Mouse (Mus musculus): ENCODE data around the gene Gsg1l.

Gene Gsg1l

DNA sequence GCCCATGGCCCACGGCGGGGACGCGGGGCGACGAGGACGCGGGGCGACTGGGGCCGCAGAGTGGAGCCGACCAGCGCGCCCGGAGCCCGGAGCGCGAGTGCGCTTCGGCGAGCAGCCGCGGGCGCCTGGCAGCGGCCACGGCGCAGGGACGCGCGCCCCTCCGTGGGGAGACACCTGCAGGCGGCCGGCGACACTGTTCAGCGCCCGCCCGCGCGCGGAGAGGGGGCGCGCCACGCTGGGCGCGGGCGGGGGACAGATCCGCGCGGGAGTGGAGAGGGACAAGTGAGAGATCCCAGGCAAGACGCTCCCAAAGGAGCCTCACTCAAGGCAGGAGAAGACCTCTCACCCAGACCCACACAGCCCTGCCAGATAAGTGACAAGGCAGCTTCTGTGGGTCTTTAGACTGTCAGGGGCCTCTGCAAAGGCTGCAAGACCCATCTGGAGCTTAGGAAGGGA lies at the start of gene Gsg1l:
Gene Gsg1l, minus strand, starts transcription at position 126 of the 456 bp plus-strand sequence.
- in situ Hi-C loops (cut with MboI; ENCODE audit: low sequenced_read_pairs) = loop anchor here (10.0 kb wide), 1 partner anchor 338 kb away; no protein-coding TSS in a partner anchor

DNA sequence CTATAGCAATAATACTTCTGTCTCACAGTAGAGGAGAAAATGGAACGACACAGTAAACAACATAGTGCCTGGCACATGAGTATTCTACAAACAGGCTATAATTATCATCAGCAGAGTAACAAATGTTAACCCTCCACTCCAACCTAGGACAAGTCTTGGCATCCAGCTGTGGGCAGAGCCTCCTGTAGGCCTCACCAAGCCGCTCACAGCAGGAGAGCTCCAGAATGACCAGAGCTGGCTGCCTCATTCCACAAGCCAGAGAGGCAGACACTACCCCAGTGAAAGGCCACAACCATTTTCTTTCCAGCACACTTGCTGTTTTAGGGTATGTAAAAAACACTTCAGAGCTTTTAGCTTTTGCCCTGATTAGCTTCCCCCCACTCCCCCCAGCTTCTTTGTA lies 45.5 kb upstream of the Gsg1l start:
- in situ Hi-C loops (cut with MboI; ENCODE audit: low sequenced_read_pairs) = no loop called here

DNA sequence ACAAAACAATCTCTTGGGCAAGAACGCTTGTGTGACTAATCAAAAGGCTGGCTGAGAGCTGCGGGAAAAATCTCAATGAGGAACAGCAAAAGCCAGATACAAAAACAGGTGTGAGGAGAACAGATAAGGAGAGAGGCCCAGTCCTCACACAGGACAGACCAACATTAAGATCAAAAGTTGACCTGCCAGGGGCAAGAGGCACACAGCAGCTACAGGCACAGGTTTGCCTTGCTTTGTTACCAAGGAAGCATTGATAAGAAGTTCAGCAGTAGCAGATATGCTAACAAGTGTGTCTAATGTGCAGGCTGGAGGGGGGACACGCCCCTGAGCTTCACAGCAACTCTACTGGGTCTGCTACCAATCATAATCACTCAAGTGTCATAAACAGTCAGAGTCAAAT lies 44.3 kb upstream of the Gsg1l start:
- in situ Hi-C loops (cut with MboI; ENCODE audit: low sequenced_read_pairs) = no loop called here

DNA sequence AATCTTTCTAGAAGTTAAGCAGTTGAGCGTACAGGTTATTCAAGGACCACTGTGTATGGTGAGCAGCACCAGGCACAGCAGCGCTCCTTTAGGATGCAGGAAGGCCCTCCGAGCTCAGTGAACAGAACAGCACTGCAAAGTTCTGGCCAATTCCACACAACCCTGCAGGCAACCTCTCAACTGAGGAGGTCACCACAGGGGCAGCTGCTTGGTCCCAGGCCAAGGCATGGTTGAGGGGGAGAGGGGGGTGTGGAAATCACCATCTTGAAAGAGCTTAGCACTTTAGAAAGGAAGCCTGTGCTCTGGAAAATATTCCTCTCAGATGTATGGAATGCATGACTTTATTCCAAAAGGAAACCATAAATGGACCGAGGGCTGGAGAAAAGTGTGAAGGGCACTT lies 39.3 kb upstream of the Gsg1l start:
- in situ Hi-C loops (cut with MboI; ENCODE audit: low sequenced_read_pairs) = no loop called here

DNA sequence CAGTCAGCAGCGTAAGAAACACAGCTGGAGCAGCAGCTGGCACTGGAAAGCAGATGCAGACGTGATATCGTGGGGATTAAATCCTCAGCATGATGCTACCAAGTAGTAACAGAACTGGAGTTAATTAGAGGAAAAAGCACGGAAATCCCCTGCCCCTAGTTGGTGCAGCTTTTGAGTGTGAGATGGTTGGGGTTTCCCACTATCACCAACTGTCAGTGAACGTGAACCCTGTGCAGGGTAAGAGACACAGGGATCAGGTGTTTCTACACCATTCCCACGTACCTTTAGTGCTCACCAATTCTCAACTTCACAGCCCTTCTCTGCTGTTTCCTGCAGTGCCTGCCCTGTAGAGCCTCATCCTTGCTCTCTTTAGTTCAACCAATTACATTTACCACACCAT lies 37.6 kb upstream of the Gsg1l start:
- in situ Hi-C loops (cut with MboI; ENCODE audit: low sequenced_read_pairs) = no loop called here

DNA sequence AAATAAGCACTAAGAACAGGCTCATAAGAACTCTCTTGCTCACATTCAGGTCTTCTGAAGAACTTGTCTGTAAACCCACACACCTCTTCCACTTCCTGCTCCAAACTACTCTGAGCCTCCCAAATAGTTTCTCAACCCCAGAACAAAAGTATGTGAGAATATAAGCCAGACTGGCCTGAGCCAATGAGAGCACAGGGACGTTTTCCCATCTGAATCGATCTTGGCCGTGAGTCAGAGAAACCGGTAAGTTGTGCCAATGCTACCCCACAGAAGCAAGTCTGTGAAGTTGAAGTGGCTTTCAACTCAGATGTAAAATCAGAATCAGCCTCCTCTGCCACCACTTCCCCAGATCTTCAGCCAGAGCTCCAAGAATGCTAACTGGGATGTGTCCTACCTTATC lies 31.1 kb upstream of the Gsg1l start:
- in situ Hi-C loops (cut with MboI; ENCODE audit: low sequenced_read_pairs) = no loop called here

DNA sequence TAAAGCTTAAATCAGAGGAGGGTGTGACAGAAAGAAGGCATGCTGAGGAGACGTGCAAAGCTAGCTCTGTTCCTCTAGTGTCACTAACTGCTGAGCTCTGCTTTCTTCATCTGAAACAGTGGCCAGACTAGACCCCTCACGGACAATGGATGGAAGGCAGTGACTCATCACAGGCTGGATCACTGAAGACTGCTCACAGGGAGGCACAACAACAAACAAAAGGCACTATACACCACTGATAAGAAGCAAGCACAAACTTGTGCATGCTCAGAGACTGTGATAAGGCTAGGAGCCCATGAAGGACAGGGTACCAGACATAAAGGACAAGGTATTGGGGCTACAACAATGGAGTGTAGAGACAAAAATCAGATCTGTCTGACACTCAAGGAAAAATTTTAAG lies 29.0 kb upstream of the Gsg1l start:
- in situ Hi-C loops (cut with MboI; ENCODE audit: low sequenced_read_pairs) = no loop called here

DNA sequence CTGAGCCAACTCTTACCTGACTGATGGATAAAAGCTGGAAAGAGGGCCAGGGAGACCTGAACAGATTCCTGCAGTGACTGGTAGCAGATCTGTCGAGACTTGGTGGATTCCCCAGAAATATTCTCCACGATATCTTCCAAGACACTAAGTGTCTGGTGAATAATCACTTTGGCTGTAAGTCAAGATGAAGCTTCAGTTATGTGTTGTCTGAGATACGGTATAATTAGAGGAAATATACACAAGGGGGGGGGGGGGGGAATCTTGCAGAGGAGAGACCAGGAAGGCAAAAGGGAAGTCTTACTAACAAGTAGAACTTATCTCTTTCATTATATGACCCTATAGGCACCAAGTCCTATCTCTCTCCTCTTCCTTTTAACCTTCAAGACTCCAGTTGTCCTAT lies 27.7 kb upstream of the Gsg1l start:
- in situ Hi-C loops (cut with MboI; ENCODE audit: low sequenced_read_pairs) = no loop called here

DNA sequence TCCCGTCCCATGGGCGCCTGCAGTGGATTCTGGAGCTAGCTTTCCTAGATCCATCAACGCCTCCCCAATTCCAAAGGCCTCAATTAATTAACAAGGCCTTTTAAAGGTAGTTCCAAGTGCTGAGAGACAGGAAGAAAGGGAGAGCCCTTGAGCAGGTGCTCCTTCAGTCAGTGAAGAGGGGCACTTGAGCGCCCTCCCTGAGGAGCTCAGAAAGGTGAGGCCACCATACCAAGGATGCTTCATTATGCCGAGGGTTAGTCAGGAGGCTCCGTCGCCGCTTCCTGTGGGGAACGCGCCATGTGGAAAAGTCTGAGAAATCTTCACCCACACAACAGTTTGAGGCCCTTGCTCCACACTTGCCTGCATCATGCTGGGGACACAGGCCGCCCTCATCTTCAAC lies 18.2 kb upstream of the Gsg1l start:
- in situ Hi-C loops (cut with MboI; ENCODE audit: low sequenced_read_pairs) = no loop called here

DNA sequence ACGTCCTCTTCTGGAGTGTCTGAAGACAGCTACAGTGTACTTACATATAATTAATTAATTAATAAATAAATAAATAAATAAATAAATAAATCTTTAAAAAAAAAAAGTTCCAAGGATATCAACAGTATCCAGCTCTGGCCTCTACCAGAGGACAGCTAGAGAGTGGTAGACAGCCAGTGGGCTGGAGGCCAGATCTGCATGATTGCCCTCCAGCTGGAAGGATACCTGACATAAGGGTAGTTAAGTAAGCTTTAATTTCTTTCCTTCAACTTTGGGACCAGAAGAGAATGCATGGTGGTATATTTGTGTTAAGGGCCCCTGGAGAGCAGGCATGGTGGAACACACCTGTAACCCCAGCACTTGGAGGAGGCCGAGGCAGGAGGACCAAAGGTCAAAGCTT lies 17.6 kb upstream of the Gsg1l start:
- in situ Hi-C loops (cut with MboI; ENCODE audit: low sequenced_read_pairs) = no loop called here

DNA sequence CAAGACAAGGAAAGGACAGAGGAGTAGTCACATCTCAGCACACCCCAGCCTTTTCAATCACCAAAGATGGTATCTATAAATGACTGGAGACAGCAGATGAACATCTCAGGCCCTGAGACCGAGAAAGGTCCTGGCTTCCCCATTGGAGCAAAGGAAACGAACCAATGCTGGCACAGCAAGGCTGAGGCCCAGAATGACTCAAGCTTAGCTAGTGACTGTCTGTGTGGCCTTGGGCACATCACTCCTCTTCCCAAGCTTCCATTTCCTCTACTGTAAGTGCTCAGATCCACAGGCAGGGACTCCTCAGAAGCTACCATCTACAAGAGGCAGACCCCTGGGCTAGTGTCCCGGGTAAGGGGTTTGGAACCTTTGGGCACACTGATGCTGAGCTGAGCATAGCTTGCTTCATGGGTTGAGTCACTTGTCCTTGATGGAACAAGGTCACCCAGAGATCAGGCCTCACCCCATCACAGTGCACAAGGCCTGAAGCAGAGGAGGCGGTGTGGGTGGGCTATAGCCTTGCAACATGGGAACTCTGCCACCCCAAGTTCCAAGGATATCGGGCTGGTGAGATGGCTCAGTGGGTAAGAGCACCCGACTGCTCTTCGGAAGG lies 17.1 kb upstream of the Gsg1l start:
- in situ Hi-C loops (cut with MboI; ENCODE audit: low sequenced_read_pairs) = no loop called here

DNA sequence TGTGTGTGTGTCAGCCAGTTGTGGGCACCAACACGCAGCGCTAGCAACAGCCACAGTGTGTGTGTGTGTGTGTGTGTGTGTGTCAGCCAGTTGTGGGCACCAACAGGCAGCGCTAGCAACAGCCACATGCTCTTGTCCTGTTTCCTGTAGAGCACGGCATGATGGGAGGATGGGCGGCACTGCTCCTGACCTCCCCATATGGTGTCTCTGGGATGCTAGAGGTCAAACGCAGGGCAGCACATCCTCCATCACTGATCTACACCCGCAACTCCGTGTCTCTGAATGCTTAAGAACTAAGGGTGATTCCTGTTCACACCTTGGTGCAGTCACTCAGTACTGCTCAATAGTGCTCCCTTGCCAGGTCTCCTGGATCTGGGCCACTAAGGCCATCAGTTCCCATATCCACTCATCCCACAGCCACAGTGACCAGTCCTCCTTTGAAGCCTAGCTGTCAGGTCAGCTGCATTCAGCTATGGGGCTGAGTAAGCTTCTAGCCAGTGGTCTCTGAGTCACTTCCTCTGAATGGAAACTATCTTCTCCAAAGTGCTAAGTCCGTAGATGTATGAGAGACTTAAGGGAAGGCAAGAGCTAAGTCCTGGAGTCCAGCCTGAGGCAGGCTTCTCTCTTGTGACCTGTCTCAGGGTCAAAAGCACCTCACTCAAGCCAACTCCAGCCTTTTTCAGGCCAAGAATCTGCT lies 15.2 kb upstream of the Gsg1l start:
- in situ Hi-C loops (cut with MboI; ENCODE audit: low sequenced_read_pairs) = no loop called here

DNA sequence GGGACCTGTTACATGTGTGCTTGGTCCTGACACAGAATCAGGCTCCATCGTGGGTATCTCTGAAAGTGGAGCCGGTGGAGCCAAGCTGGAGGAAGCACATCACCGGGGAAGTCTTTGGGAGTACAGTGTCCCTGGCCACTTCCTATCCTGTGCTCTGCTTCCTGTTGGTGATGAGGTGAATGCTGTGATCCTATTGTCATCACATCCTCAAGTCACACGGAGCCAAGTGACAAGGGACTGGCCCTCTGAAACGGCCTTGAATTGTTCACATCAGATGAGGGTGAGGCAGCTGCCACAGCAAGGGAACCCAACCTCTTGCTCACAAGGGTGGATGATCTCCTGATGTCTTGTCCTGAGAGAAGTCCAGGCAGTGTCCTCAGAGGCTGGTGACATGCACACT lies 14.4 kb upstream of the Gsg1l start:
- in situ Hi-C loops (cut with MboI; ENCODE audit: low sequenced_read_pairs) = no loop called here

DNA sequence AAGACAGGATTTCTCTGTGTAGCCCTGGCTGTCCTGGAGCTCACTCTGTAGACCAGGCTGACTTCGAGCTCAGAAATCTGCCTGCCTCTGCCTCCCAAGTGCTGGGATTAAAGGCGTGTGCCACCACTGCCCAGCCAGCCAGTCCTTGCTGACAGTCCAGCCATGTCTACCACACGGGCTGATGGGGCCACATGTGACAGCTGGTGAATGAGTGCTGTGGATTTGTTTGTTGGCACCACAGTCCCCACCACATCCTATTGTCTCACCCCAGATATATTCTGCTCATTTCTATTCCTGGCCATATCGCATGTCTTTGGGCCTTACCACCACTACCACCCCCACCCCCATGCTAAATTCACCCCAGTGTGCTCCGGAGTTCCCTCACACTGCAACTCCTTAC lies 12.5 kb upstream of the Gsg1l start:
- in situ Hi-C loops (cut with MboI; ENCODE audit: low sequenced_read_pairs) = no loop called here

DNA sequence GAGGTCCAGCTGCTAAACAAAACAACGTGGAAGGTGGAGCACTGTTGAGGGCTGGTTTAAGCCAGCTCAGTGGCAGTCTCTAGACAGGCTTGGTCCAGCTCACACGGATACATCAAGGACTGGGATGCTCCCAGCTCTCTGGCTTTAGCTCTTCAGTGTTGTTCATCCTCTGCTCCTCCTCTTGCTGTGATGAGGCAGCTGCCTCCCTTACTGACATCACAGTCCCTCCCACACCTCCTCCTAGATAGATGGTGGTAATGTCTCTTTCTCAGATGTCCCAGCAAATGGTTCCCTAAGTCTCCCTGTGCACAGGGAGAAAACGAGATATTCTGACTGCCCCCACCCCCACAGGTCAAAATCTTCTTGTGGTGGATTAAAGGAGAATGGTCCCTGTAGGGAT lies 11.0 kb upstream of the Gsg1l start:
- in situ Hi-C loops (cut with MboI; ENCODE audit: low sequenced_read_pairs) = no loop called here

DNA sequence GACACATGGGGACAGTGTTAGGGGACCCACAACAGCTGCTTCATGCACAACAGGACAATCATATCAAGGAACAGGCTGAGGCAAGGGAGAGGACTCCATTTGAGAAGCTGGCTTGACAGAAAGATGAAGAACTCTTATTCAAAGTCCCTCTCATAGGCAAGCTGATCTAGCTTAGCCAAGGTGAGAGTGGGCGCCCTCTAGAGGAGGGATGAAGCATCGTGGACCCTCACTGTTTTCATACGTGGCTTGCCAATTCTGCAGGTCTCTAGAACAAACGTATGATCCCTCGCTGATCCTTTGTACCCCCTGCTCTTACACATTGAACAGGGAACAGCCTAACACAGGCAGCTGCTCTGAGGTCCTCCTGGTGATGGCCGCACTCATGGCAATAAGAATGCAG lies 7.6 kb upstream of the Gsg1l start:
- in situ Hi-C loops (cut with MboI; ENCODE audit: low sequenced_read_pairs) = loop anchor here (10.0 kb wide), 1 partner anchor 345 kb away; no protein-coding TSS in a partner anchor

DNA sequence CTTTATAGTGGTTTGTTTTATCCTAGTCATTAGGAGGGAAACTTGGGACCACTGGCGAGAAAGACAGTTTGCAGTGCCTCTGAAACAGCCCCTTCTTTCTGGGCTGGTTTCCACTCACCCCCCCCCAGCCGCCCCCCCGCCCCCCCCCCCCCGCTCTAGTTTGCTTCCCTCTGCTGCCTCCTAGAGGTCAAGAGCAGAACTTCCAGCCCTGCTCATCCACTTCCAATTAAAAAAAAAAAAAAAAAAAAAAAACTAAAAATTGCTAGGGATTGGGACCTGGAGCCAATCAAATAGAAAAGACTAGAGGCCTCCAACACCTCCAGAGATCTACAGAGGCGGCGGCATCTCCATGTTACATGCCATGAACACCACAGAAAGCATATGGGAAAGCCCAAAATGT lies 5.9 kb upstream of the Gsg1l start:
- in situ Hi-C loops (cut with MboI; ENCODE audit: low sequenced_read_pairs) = loop anchor here (10.0 kb wide), 1 partner anchor 343 kb away; no protein-coding TSS in a partner anchor

DNA sequence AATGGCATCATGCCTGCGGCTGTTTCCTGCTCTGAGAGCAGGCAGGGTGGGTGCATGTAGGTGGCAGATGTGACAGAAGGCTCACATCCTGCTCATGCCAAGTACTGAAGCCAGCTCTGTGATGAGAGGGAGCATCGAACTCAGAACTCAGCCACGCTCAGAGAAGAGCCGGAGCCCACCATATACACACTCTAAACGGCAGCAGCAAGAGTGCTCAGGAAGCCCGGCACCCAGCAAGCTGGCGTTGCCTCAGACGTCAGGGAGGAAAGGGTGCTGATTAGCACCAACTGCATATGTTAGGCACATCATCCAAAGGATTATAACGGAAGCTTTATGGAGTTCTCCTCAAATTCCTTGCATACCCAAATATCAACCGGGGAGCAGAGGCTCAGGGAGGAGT lies 5.4 kb upstream of the Gsg1l start:
- in situ Hi-C loops (cut with MboI; ENCODE audit: low sequenced_read_pairs) = loop anchor here (10.0 kb wide), 1 partner anchor 343 kb away; no protein-coding TSS in a partner anchor

DNA sequence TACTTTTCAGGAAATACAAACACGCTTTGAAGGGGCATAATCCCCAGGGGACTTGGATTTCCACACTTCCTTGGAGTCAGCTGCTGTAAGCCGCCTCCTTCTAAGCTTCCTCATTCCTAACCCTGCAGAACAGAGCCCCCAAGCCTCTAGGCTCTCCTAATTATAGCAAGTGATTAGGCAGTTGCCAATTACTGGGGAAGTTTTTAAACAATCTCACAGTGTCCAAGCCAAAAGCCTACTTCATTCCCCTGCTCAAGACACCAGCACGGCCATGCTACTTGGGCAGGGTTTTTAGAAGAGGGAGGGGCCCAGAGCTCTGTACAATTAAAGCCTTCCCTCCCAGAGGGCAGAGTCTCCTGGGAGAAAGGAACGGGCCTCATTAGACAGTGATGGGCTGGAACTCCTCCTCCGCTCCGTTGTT lies 4.1 kb upstream of the Gsg1l start:
- in situ Hi-C loops (cut with MboI; ENCODE audit: low sequenced_read_pairs) = loop anchor here (10.0 kb wide), 1 partner anchor 342 kb away; no protein-coding TSS in a partner anchor

DNA sequence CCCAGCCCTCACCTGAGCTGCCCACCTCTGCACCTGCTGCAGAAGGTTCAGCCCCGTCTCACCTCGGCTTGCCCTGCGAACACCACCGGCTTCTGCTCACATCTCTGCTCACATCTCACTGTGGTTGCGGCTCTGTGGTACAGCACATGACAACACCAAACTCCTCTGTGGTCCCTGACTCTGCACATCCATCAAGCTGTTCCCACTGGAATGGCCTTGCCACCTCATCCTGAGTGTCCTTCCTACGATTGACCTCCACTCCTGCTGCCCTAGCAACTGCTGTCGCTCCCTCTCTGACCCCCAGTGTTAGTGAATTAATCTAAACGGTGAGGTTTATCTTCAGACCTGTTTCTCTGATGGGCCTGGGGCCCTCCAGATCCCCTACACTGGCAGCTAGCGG lies 2.9 kb upstream of the Gsg1l start:
- in situ Hi-C loops (cut with MboI; ENCODE audit: low sequenced_read_pairs) = loop anchor here (10.0 kb wide), 1 partner anchor 340 kb away; no protein-coding TSS in a partner anchor

DNA sequence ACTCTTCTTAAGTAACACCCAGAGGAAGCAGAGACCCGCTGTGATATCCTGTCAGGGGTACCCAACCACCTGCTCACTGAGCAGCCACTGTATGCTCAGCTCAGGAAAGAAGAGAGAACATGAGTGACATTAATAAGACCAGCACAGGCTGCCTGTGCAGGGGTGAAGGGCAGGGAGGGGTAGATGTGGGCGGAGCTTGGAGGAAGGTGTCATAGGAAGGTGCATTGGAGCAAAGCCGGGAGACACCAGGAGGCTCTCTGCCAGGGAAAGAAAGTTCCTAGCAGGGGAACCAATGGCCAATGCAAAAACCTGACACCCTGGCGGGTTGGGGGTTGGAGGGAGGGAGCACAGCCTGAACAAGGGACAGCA lies 1.8 kb upstream of the Gsg1l start:
- in situ Hi-C loops (cut with MboI; ENCODE audit: low sequenced_read_pairs) = loop anchor here (10.0 kb wide), 1 partner anchor 339 kb away; no protein-coding TSS in a partner anchor

DNA sequence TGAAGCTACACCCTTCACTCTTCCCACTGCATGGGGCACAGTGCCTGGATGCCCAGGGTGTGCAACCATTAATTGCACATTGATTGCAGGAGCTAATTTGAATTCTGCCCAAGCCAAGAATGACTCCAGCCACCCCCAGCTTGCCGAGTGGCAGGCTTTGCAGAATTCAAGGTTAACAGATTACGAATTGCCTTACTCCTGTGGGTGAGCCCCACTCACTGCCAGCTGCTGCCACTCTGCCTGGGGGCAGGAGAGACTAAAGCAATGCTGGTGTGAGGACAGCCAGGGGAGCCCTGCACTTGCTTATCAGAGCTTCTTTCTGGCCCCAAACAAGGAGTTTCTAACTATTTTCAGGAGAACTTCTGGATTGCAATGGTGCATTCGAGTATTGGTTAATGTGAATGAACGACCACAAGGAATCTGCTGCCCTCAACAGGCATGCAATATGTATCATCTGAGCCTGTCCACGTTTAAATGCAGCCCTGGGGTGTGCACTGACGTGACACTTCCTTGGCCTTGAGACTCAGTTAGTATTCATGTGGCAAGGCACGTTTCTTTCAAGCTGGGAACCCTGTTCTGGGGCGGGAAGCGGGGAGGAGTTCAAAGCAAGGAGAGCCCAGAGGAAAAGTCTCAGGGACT lies 1.2 kb upstream of the Gsg1l start:
- in situ Hi-C loops (cut with MboI; ENCODE audit: low sequenced_read_pairs) = loop anchor here (10.0 kb wide), 1 partner anchor 339 kb away; no protein-coding TSS in a partner anchor
